8 mouse cellular contexts compared by ENCODE assay signal in genomic region chr4:125066490-125067370, GRCm38 (mm10). TPM values are rescaled to one million over a fixed set of nuclear protein-coding genes. Genes with fewer than 3 reads are reported as not detected.
A peak's percentile ranks its signal among the peaks of the same experiment; 100 is the strongest.
DNase-seq lines count a peak whose midpoint lies in the region; ATAC-seq and TF ChIP-seq lines count a peak whose summit lies in the region.

Snip1 (plus strand) TSS chr4:125066672.

- no peak for TF ChIP-seq CTCF in Patski (IDR thresholded peaks at IDR 0.05)

- WGBS in hindbrain, embryonic 15.5 days = under 1% methylated on average over 77 of the region's 78 CpGs

- peak; percentile 91 for ATAC-seq in Patski
- ATAC-seq in hindbrain, embryonic 15.5 days (ENCODE audit: low FRiP score, low read depth) = peak; percentile 92

- H3K9ac ChIP-seq in hindbrain, embryonic 15.5 days = peak within 1 kb of the TSS; percentile 75

- H3K27me3 ChIP-seq in Patski = no peaks in the 10 kb centered on the region
- H3K27me3 ChIP-seq in hindbrain, embryonic 15.5 days = no peaks in the 10 kb centered on the region; the same call in 1 of the 2 replicates

- H3K9me3 ChIP-seq in hindbrain, embryonic 15.5 days = no peaks in the 10 kb centered on the region

- peak within 1 kb of the TSS; percentile 91 for H3K4me2 ChIP-seq in hindbrain, embryonic 15.5 days

- CTCF ChIA-PET in Patski (lab: Charles Lee) = no interaction called here

- H3K4me1 ChIP-seq in hindbrain, embryonic 15.5 days (replicated peaks) = peaks cover 23% of the 10 kb centered on the region

- in situ Hi-C loops in Patski (cut with MboI; ENCODE audit: low pct_unique_long_range_greater_than_20kb) = loop anchor here (10.0 kb wide), 1 partner anchor 212 kb away; the partner anchor contains the start of genes 1110065P20Rik and Yrdc

- DNase-seq in Patski (ENCODE audit: low read depth, low spot score) = peak; percentile 46
- peak; percentile 93 to 95 for DNase-seq in cerebellum, postnatal 14 days
- peak; percentile 86 to 94 for DNase-seq in frontal cortex, postnatal 25 days (ENCODE audit: low spot score in 2 of 2)
- DNase-seq in left cerebral cortex, adult 11 months (ENCODE audit: low spot score) = peak; percentile 87
- peak; percentile 95 to 96 for DNase-seq in lung, postnatal 4 days
- peak; percentile 91 for DNase-seq in retina, postnatal 7 days (ENCODE audit: low read depth, low spot score)
- peak; percentile 88 for DNase-seq in urinary bladder, adult 2 months (ENCODE audit: low spot score)

- peak within 1 kb of the TSS; percentile 74 for H3K27ac ChIP-seq in hindbrain, embryonic 15.5 days (replicated peaks)

- peak within 1 kb of the TSS; percentile 77 for H3K4me3 ChIP-seq in hindbrain, embryonic 15.5 days

- POLR2A ChIA-PET in Patski (lab: Charles Lee) = interaction anchor here (1.4 kb wide), 1 partner anchor 10 kb away, joined by 5 read pairs; no protein-coding TSS in a partner anchor

- H3K36me3 ChIP-seq in hindbrain, embryonic 15.5 days = peaks cover 25% of the 10 kb centered on the region

RNA-seq across cellular contexts. Expression of gene Snip1, which starts in this region (rescaled TPM):
- 13.5 TPM for polyA plus RNA-seq in Patski (2021)
- 22.7 and 23.8 TPM in 2 replicates for polyA plus RNA-seq in hindbrain, embryonic 15.5 days (2015; fragmentation: Nextera tagmentation; extraction: Ambion mirVana)
- polyA plus RNA-seq in urinary bladder, adult 2 months (2012; rRNA removed) = 13.7 and 14.1 TPM in 2 replicates

Comparison
In these comparisons a context has a peak if more than half of its experiments do, and no peak if none do; other contexts are left out.
1. Peak in every context shown above with its lines: DNase-seq, ATAC-seq, H3K4me3 ChIP-seq and H3K27ac ChIP-seq.